Mouse (Mus musculus) intestine, postnatal 0 days (tissue): ENCODE results near the gene Speer4f2. TPM values are rescaled to one million over a fixed set of nuclear protein-coding genes. Genes with fewer than 3 reads are reported as not detected.
A peak's percentile ranks its signal among the peaks of the same experiment; 100 is the strongest.

Experiments used
- ATAC-seq: fragments of 200-750 bp; cut with Nextera tagmentation; 2 replicates; pipeline ENCODE4 v1.8.0; 2017; ENCODE audit warnings: mild to moderate bottlenecking, moderate TSS enrichment, moderate library complexity
- H3K27ac ChIP-seq: fragments of 300-500 bp; sonication (generic); 2 replicates; pipeline ENCODE4 v1.5.1; 2014; ENCODE audit warnings: mild to moderate bottlenecking, low read depth, low read length, moderate library complexity
- H3K27me3 ChIP-seq: fragments of 300-500 bp; sonication (generic); replicated peaks from 2 replicates; pipeline ENCODE4 v1.6.1; 2014; ENCODE audit warnings: low read length, mixed read lengths; ENCODE audit not compliant: control insufficient read depth, insufficient read depth
- H3K36me3 ChIP-seq: fragments of 300-500 bp; sonication (generic); 2 replicates; pipeline ENCODE4 v1.6.1; 2014; ENCODE audit warnings: mild to moderate bottlenecking, moderate library complexity; ENCODE audit not compliant: control insufficient read depth, insufficient read depth
- H3K4me1 ChIP-seq: fragments of 300-500 bp; sonication (generic); replicated peaks from 2 replicates; pipeline ENCODE4 v1.6.1; 2014; ENCODE audit warnings: antibody characterized with exemption, low read length, mixed read lengths; ENCODE audit not compliant: control insufficient read depth, insufficient read depth
- H3K4me2 ChIP-seq: fragments of 300-500 bp; sonication (generic); replicated peaks from 2 replicates; pipeline ENCODE4 v1.6.1; 2014; ENCODE audit warnings: low read depth, mild to moderate bottlenecking, moderate library complexity
- H3K4me3 ChIP-seq: fragments of 300-500 bp; sonication (generic); 2 replicates; pipeline ENCODE4 v1.5.1; 2014; ENCODE audit warnings: low read depth, low read length
- H3K9ac ChIP-seq: fragments of 300-500 bp; sonication (generic); 2 replicates; pipeline ENCODE4 v1.6.1; 2014; ENCODE audit warnings: mild to moderate bottlenecking, low read depth, low read length
- H3K9me3 ChIP-seq: fragments of 300-500 bp; sonication (generic); 2 replicates; pipeline ENCODE4 v1.6.1; 2016; ENCODE audit warnings: mixed run types; ENCODE audit not compliant: control insufficient read depth
- CTCF ChIP-seq: sonication (generic); IDR thresholded peaks from 2 replicates; pipeline ENCODE4 v1.5.1; 2016; ENCODE audit warnings: low read depth, mild to moderate bottlenecking, control low read depth, antibody characterized with exemption, moderate library complexity
- WGBS: fragments of 180-500 bp; shearing (Covaris S2); extraction: QIAGEN DNeasy Blood & Tissue Kit; methylation state at CpG from one replicate; pipeline ENCODE4 v1.1.7; 2014; 5-methylcytosine and 5-hydroxymethylcytosine counted together
- polyA plus RNA-seq: library from polyadenylated mRNA; unstranded; fragments of >200 nt; fragmentation: Nextera tagmentation; extraction: Ambion mirVana; gene quantifications from 2 replicates; pipeline ENCODE4 v1.2.1, GENCODE M21; 2015

The Speer4f2 gene
- polyA plus RNA-seq, 1 experiment from 2014 or later: not detected

DNA sequence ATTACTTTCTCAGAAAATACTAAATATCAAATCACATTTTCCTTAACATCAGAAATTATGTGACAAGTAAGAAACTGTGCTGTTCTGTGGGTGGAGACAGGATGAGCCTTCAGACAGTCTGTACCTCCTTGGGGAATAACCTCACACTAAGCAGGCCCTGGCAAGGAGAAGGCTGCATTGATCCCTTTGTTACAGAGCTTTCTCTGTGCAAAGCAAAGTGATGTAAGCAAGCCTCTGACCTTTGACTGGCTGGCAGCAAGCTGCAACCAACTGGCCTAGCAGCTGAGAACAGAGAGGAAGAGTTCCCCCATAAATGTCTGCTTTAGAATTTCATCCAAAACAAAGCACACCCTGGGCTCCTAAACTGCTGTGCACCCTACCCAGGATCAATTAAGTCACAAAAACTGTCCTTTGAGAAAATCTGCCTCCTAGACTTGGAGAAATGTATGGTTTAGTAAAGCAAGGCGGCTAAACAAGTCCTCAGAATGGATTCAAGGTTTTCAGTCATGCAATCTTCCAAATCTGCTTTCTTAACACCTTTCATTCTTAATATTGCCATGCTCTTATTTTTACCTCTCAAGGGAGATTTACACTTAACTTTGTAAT, 46.3 kb downstream of the Speer4f2 start:
- Histone ChIP-seq H3K27me3 (no peaks in the 10 kb centered on the region), H3K27ac (0 out of 2 replicates have a peak overlapping the region, but pooled peaks have one; percentile 21), H3K9ac (no peak overlapping the region), H3K4me3 (no peak overlapping the region), H3K4me1 (0 out of 2 replicates have a peak, but pooled peaks cover 3% of the 10 kb centered on the region), H3K9me3 (no peaks in the 10 kb centered on the region), H3K36me3 (no peaks in the 10 kb centered on the region), H3K4me2 (no peak overlapping the region)
- ATAC-seq: peak; percentile 87
- 69% methylated on average over 1 of the region's 1 CpGs for WGBS
- no peak for TF ChIP-seq CTCF

GRCm38 (mm10) chr5:17419921-17420320, 46.9 kb downstream of the Speer4f2 start:
- peak; percentile 58; the same call in 1 of the 2 replicates for ATAC-seq
- no peaks in the 10 kb centered on the region for H3K27me3 ChIP-seq
- H3K36me3 ChIP-seq: no peaks in the 10 kb centered on the region
- no peak overlapping the region for H3K4me3 ChIP-seq
- no peak for TF ChIP-seq CTCF
- 0 out of 2 replicates have a peak, but pooled peaks cover 3% of the 10 kb centered on the region for H3K4me1 ChIP-seq
- no peak overlapping the region for H3K9ac ChIP-seq
- H3K4me2 ChIP-seq: no peak overlapping the region
- no peaks in the 10 kb centered on the region for H3K9me3 ChIP-seq
- 0 out of 2 replicates have a peak overlapping the region, but pooled peaks have one; percentile 21 for H3K27ac ChIP-seq

DNA sequence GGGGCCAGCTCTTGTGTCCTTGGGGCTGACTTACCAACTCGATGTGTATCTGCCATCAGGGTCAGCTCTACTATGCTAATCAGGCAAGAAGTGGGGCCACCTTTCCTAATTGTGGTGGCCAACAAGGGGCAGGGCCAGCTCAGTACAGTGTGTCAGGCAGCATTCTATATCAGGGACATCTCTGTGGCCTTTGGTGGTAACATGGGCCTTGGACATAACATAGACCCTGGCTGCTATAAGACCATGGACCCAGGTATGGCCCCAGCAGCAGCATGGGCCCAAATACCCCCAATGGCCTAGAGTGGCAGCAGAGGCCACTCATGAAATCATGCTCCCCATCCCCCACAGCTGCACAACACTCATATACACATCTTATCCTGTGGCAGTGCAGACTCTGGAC, 49.2 kb downstream of the Speer4f2 start:
- H3K4me3 ChIP-seq: no peak overlapping the region
- H3K4me2 ChIP-seq: no peak overlapping the region
- no peaks in the 10 kb centered on the region for H3K9me3 ChIP-seq
- H3K27me3 ChIP-seq: no peaks in the 10 kb centered on the region
- no peak for TF ChIP-seq CTCF
- no peak overlapping the region for H3K9ac ChIP-seq
- 0 out of 2 replicates have a peak, but pooled peaks cover 3% of the 10 kb centered on the region for H3K4me1 ChIP-seq
- no peak overlapping the region for H3K27ac ChIP-seq
- 56% methylated on average over 1 of the region's 1 CpGs for WGBS
- ATAC-seq: no peak
- no peaks in the 10 kb centered on the region for H3K36me3 ChIP-seq

DNA sequence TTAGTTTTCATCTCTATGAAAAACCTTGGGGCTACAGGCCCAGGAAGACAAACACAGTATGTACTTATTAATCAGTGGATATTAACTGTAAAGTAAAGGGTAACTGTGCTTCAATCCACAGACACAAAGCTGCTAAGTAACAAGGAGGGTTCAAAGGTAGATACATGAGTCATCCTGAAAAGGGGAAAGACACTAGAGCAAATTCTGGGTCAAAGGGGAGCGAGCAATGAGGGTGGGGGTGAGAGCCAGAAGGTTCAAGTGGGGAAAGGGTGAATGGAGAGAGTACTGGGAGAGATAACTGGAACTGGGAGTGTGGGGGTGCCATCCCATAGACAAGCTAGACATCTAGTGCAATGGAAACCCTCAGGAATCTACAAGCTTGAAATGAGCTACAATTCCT, 54.0 kb downstream of the Speer4f2 start:
- no peaks in the 10 kb centered on the region for H3K9me3 ChIP-seq
- no peak overlapping the region for H3K4me2 ChIP-seq
- H3K36me3 ChIP-seq: no peaks in the 10 kb centered on the region
- H3K9ac ChIP-seq: no peak overlapping the region
- TF ChIP-seq CTCF: no peak
- no peaks in the 10 kb centered on the region for H3K4me1 ChIP-seq
- no peak overlapping the region for H3K27ac ChIP-seq
- WGBS: 52% methylated on average over 1 of the region's 1 CpGs
- no peaks in the 10 kb centered on the region for H3K27me3 ChIP-seq
- ATAC-seq: peak; percentile 61; the same call in 1 of the 2 replicates
- H3K4me3 ChIP-seq: no peak overlapping the region

Other genes starting within 250 kb of the Speer4f2 start
- gene Speer4f1, start 102.9 kb downstream of the Speer4f2 start, polyA plus RNA-seq: not detected in 2 replicates
- gene Sema3c, start 201.1 kb downstream of the Speer4f2 start, polyA plus RNA-seq: 9.6 and 11.7 TPM in 2 replicates